Mouse (Mus musculus): ENCODE data around the gene Rab22a.
"Not testable (repeated sequence)": the region's sequence is repeated elsewhere in the genome, so short reads cannot be mapped to it uniquely, and the experiment has no call there.

Gene Rab22a

GRCm38 (mm10) chr2:173659057-173659925 lies at the start of gene Rab22a:
Gene Rab22a (plus strand): TSS chr2:173659760.
- DNase-seq (ENCODE audit: low spot score), result peak; percentile 87

GRCm38 (mm10) chr2:173615378-173616081 lies 44.0 kb upstream of the Rab22a start:
- DNase-seq (ENCODE audit: low spot score), result no peak

- no peak for DNase-seq (ENCODE audit: low spot score)
These were observed 43.4 kb upstream of the Rab22a start for GRCm38 (mm10) chr2:173616156-173616555.

DNA sequence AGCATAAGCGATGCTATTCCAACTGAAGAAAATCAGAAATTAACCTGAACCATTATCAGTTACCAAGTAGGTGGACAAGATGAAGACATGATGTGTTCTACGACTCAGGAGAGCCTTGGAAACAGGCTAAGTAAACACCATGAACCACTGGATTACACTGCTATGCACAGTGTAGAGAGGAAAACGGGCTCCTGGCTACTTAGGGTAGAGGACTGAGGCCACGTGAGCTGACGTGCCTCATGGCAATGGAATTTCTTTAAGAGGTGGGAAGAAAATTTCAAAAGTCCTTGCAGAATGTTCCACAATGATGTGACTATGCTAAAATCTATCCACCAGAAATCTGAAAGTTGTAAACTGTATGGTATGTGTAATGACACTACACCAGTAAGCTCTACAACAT lies 40.4 kb upstream of the Rab22a start:
- DNase-seq (ENCODE audit: low spot score), result no peak

GRCm38 (mm10) chr2:173620645-173621044 lies 38.9 kb upstream of the Rab22a start:
- DNase-seq (ENCODE audit: low spot score), result no peak

- DNase-seq (ENCODE audit: low spot score), result no peak
These were observed 37.4 kb upstream of the Rab22a start for GRCm38 (mm10) chr2:173622173-173622601.

GRCm38 (mm10) chr2:173624667-173625066 lies 34.9 kb upstream of the Rab22a start:
- no peak for DNase-seq (ENCODE audit: low spot score)

GRCm38 (mm10) chr2:173625786-173626185 lies 33.8 kb upstream of the Rab22a start:
- no peak for DNase-seq (ENCODE audit: low spot score)

DNA sequence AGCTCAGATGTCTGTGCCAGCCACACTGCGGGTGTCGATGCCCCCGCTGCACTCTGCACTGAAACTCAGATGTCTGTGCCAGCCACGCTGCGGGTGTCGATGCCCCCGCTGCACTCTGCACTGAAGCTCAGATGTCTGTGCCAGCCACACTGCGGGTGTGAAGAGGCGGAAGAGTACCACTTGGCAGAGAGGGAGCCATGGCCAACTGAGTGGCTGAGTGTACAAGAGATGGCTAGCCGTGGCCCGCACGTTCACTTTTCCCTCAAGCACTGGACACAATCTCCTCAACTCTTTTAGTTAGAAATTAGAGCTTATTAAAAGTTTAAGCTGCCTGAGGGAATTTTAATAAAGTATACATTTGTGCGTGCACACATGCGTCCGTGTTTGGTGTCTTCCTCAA lies 25.5 kb upstream of the Rab22a start:
- not testable (repeated sequence) for DNase-seq (ENCODE audit: low spot score)

DNA sequence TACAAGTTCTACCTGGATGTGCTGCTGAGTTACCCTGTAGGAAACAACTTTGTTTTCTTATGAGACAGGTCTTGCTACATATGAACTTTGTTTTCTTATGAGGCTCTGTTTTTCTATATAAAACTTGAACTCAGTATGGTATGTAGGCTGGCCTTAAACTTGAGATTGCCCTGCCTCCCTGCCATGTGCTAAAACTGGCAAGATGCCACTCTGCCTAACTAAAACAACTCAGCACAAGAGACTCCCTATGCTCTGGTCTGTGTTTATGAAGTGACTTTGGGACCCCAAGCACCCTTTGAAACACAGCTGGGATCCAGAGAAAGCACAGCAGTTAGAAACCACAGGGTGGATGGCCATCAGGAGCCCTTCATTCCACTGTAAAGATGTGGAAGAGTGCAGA lies 18.2 kb upstream of the Rab22a start:
- DNase-seq (ENCODE audit: low spot score), result no peak

- DNase-seq (ENCODE audit: low spot score), result no peak
These were observed 17.1 kb upstream of the Rab22a start for GRCm38 (mm10) chr2:173642262-173642999.

DNA sequence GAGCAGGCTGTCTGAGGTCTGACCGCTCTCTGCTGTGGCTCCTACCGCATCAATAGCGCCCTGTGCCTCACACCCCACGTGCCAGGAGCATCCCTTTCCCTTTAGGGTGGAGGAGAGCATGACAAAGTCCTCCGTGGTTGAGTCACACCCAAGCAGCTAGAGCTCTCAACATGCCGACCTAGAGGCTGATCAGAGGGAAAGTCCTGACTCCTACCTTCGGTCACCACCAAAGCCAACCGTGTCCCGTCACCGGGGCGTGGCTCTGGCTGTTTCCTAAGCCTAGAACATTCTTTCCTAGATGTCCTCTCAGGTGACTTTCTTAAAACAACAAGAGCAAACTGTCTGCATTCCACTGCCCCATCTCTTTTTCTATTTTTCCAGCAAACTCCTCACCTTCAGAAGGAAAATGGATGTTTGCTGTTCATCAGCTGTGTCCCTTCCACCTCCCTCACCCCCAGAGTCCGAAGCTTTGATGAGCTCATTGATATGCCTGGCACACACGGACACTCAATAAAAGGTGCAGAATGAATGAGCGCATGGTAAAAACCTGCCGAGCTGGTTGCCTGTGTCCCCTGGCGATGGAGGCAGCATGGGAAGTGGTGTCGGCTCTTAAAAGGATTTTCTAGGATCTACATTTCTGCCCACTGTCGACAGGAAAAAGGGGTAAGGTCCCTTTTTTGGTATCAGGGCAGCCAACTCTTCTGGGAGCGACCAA lies 12.2 kb upstream of the Rab22a start:
- DNase-seq (ENCODE audit: low spot score), result no peak

- no peak for DNase-seq (ENCODE audit: low spot score)
These were observed 9.8 kb upstream of the Rab22a start for GRCm38 (mm10) chr2:173649762-173650161.

GRCm38 (mm10) chr2:173653526-173653925 lies 6.0 kb upstream of the Rab22a start:
- no peak for DNase-seq (ENCODE audit: low spot score)

GRCm38 (mm10) chr2:173657736-173658135 lies 1.8 kb upstream of the Rab22a start:
- no peak for DNase-seq (ENCODE audit: low spot score)

- no peak for DNase-seq (ENCODE audit: low spot score)
These were observed 1.0 kb upstream of the Rab22a start for GRCm38 (mm10) chr2:173658517-173658916.

DNA sequence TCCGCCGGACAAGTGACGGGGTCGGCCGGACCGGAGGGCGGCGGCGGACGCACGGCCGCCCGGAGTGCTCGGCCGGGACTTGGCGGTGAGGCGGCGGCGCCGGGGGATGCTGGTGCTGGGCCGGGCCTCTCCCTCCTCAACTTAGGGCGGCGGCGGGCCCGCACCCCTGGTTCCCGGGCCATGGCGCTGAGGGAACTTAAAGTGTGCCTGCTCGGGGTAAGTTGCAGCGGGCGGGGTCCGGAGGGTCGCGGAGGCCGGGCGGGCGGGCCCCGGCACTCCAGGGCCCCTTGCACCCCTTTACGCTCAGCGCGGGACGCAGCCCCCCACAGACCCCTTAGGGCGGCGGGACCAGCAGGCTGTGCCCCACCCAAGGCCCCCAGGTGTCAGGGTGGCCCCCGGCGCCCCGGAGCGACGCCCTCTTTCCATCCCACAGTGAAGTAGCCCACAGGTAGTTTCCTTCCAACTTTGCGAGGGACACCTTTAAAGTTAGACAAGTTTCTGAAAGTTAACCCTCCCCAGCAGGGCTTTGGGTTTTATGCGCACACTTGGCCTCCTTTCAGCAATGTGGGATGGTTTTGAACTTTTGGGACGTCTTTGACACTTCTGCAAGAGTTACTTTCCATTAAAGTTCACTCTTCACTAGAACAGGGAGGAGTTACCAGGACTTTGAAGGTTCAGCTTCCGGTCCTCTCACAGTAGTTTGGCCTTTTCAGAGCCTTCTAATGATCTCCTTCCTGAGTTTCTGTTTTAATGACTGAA lies 545 bp downstream of the Rab22a start:
- DNase-seq (ENCODE audit: low spot score), result no peak

- no peak for DNase-seq (ENCODE audit: low spot score)
These were observed 2.8 kb downstream of the Rab22a start for GRCm38 (mm10) chr2:173662255-173662950.

DNA sequence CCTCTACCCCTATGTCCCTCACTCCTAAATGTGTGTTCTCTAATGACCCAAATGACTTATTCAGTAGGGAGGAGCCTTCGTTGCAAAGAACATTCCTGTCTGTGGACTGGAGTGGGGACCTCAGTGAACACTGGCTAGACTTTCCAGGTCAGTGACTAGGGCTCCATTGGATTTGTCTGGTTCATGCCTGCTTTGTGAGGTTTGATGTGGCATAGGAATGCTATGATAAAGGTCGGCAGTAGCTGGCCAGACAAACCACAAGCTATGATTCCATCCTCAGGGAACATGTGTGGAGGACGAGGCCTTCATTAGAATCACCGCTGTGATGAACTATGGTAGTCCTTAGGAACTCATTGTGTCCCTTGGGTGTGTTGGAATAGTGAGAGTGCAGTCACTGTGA lies 5.2 kb downstream of the Rab22a start:
- DNase-seq (ENCODE audit: low spot score), result no peak

DNA sequence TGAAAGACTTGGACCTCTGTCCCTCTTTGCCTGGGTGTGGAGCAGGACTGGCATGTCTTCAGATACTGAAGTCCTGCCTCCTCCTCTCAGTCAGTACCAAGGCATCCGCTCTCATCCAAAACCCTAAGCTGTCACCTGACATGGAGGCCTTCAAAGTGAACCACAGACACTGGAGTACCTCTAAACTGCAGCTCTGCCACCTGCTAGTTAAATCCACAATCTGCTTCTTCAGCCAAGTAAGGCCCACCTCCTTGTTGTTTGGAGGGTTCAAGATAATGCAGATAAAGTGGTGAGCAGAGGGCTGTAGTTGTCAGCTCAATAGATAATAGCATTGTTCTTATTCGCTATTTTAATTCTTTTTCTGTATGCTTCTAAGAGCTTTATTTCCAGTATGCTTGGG lies 5.7 kb downstream of the Rab22a start:
- DNase-seq (ENCODE audit: low spot score), result no peak

DNA sequence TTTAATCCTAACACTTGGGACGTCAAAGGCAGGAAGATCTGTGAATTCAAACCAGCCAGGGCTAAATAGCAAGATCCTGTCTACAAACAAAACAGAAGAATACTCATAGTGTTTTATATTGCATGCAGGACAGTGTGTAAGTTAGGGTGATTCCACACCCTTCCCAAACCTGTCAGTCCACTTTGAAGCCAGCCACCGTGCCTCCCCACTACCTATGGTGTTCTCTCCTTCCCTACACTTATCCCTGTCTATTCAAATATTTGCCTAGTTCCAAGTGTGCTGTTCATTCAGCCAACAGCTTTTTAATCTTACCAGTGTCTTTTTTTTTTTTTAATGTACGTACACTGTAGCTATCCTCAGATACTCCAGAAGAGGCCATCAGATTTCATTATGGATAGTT lies 7.3 kb downstream of the Rab22a start:
- DNase-seq (ENCODE audit: low spot score), result no peak
